ENCODE assay signal across 8 mouse cellular contexts in the genomic region with DNA sequence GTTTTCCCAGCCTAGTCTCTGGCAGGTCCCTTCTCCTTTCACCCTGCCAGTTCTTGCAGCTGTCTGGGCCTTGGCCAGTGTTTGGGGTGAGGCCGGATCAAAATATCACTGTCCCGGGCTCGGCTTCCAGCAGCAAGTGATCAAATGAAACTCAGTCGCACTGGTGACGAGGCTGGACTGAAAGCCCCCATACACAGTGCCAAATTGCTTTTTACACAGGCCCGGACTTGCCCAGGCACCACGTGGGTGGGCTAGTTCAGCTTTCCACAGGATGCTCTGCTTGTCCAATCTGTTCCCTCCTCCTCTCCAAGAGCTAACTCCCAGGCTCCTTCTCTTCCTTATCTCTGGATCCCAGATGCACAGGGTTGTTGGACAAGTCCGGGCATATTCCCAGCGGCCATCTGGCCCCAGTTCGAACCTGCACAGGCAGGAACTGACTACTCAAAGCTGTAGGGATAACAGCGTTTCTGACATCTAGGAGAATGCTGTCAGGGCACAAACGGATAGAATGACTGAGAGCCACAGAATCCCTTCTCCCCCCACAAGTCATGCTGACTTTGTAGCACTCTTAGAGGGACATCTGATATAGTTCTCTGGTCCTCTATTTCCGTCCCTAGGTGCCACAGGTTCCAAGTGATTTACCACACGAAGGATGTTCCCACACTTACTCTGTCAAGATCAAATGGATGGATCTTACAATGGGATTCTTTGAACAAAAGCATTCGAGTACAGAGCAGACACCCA. TPM values are rescaled to one million over a fixed set of nuclear protein-coding genes. Genes with fewer than 3 reads are reported as not detected.
DNase-seq lines count a peak whose midpoint lies in the region; ATAC-seq lines count a peak whose summit lies in the region.

No protein-coding gene starts in this region.

- H3K27me3 ChIP-seq in forebrain, embryonic 12.5 days: no peaks in the 10 kb centered on the region
- H3K27me3 ChIP-seq in midbrain, embryonic 10.5 days (ENCODE audit: low read depth, poor library complexity, severe bottlenecking): no peaks in the 10 kb centered on the region

- DNase-seq in urinary bladder, adult 18-20 months (ENCODE audit: low spot score in 2 of 2): peak; percentile 13 to 66
- no peak for DNase-seq in urinary bladder, postnatal 10 days (ENCODE audit: low spot score)
- DNase-seq in heart, postnatal 10 days: peak; percentile 86 to 88
- DNase-seq in kidney, postnatal 36 days: peak; percentile 2 to 4
- DNase-seq in midbrain, embryonic 10.5 days (ENCODE audit: low spot score): peak; percentile 31
- DNase-seq in testis, postnatal 14 days (ENCODE audit: low spot score): peak; percentile 31

- no peaks in the 10 kb centered on the region for H3K36me3 ChIP-seq in forebrain, embryonic 12.5 days (replicated peaks)
- H3K36me3 ChIP-seq in midbrain, embryonic 10.5 days: no peaks in the 10 kb centered on the region

- ATAC-seq in forebrain, embryonic 12.5 days (ENCODE audit: low FRiP score): peak; percentile 61; the same call in 1 of the 2 replicates
- no peak for ATAC-seq in monocyte, adult 5-6 weeks (replicated peaks; ENCODE audit: insufficient number of reproducible peaks, low FRiP score, low TSS enrichment, poor library complexity, severe bottlenecking)

- peak overlapping the region; percentile 25 for H3K4me3 ChIP-seq in forebrain, embryonic 12.5 days (replicated peaks)
- H3K4me3 ChIP-seq in midbrain, embryonic 10.5 days: peak overlapping the region; percentile 47

- H3K9ac ChIP-seq in forebrain, embryonic 12.5 days: no peak overlapping the region

- H3K4me2 ChIP-seq in forebrain, embryonic 12.5 days: peak overlapping the region; percentile 46

- intact Hi-C loops in heart, postnatal 10 days (cut with DNase I): no loop called here

- no peaks in the 10 kb centered on the region for H3K9me3 ChIP-seq in forebrain, embryonic 12.5 days
- H3K9me3 ChIP-seq in midbrain, embryonic 10.5 days (replicated peaks): no peaks in the 10 kb centered on the region

- 32% methylated on average over 15 of the region's 15 CpGs for WGBS in forebrain, embryonic 12.5 days
- 33% methylated on average over 15 of the region's 15 CpGs for WGBS in midbrain, embryonic 10.5 days

- 0 out of 2 replicates have a peak, but pooled peaks cover 4% of the 10 kb centered on the region for H3K4me1 ChIP-seq in forebrain, embryonic 12.5 days
- H3K4me1 ChIP-seq in midbrain, embryonic 10.5 days: 0 out of 2 replicates have a peak, but pooled peaks cover 6% of the 10 kb centered on the region

- no peak overlapping the region for H3K27ac ChIP-seq in forebrain, embryonic 12.5 days
- peak overlapping the region; percentile 42; the same call in 1 of the 2 replicates for H3K27ac ChIP-seq in midbrain, embryonic 10.5 days (replicated peaks)

RNA-seq across cellular contexts. Expression of gene Eda2r, which starts 0.5 kb away (rescaled TPM):
- polyA plus RNA-seq in forebrain, embryonic 12.5 days (2016; fragmentation: Nextera tagmentation; extraction: Ambion mirVana): 1.1 and 1.4 TPM in 2 replicates
- total RNA-seq in heart, postnatal 10 days (2021): 1 to 10 TPM; 5.7 to 9.5 TPM
- 1.4 and 1.9 TPM in 2 replicates for polyA plus RNA-seq in midbrain, embryonic 10.5 days (2016; fragmentation: Nextera tagmentation; extraction: Ambion mirVana)
- total RNA-seq in monocyte, adult 5-6 weeks (2017): 0.32 to 0.38 TPM in 2 of 3 replicates, not detected in the other
